Mouse (Mus musculus): ENCODE results near the gene 5730522E02Rik. TPM values are rescaled to one million over a fixed set of nuclear protein-coding genes. Genes with fewer than 3 reads are reported as not detected.

The 5730522E02Rik gene
- polyA plus RNA-seq, 1 experiment from 2014 or later: 14.6 TPM

- Histone ChIP-seq H3K9ac (ENCODE audit: low read length) (no peak overlapping the region), H3K36me3 (ENCODE audit: control insufficient read depth, insufficient read depth, low read length) (no peaks in the 10 kb centered on the region), H3K27ac (ENCODE audit: low read depth, low read length) (no peak overlapping the region), H3K9me3 (replicated peaks; ENCODE audit: control insufficient read depth, low read length) (no peaks in the 10 kb centered on the region), H3K4me3 (ENCODE audit: low read depth, low read length) (no peak overlapping the region), H3K4me2 (ENCODE audit: low read length) (no peak overlapping the region), H3K27me3 (replicated peaks; ENCODE audit: control insufficient read depth, insufficient read depth, low read length) (no peaks in the 10 kb centered on the region), H3K4me1 (ENCODE audit: control insufficient read depth, insufficient read depth, low read length) (no peaks in the 10 kb centered on the region)
- ATAC-seq (no peak), DNase-seq (ENCODE audit: low spot score) (no peak)
- 69% methylated on average over 3 of the region's 3 CpGs for WGBS
Measured at GRCm38 (mm10) chr11:26159033-26159432, 51.5 kb downstream of the 5730522E02Rik start.

DNA sequence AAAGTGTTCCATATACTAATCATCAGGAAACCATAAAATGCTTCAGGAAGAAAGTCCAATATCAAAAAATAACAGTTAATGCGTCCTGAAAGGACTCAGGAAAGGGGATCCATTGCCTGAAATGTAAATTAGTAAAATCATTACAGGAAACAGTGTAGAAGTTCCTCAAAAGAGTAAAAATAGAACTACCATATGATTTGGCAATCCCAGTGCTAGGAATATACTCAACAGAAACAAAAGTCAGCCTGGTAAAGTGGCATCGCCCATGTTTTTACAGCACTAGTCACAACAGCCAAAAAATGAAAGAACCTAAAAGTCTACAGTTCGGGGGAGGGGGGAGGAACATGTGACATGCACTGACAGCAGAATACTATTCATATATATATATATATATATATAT is 70.5 kb downstream of the 5730522E02Rik start:
- no peak overlapping the region for H3K9ac ChIP-seq (ENCODE audit: low read length)
- H3K4me1 ChIP-seq (ENCODE audit: control insufficient read depth, insufficient read depth, low read length): no peaks in the 10 kb centered on the region

GRCm38 (mm10) chr11:26138013-26138412 is 72.5 kb downstream of the 5730522E02Rik start:
- no peak for DNase-seq (ENCODE audit: low spot score)
- ATAC-seq: no peak
- Histone ChIP-seq H3K4me2 (ENCODE audit: low read length) (no peak overlapping the region), H3K36me3 (ENCODE audit: control insufficient read depth, insufficient read depth, low read length) (no peaks in the 10 kb centered on the region), H3K9ac (ENCODE audit: low read length) (no peak overlapping the region), H3K4me1 (ENCODE audit: control insufficient read depth, insufficient read depth, low read length) (no peaks in the 10 kb centered on the region), H3K4me3 (ENCODE audit: low read depth, low read length) (no peak overlapping the region), H3K9me3 (replicated peaks; ENCODE audit: control insufficient read depth, low read length) (no peaks in the 10 kb centered on the region), H3K27ac (ENCODE audit: low read depth, low read length) (no peak overlapping the region), H3K27me3 (replicated peaks; ENCODE audit: control insufficient read depth, insufficient read depth, low read length) (no peaks in the 10 kb centered on the region)
- 83% methylated on average over 1 of the region's 1 CpGs for WGBS

More for the DNA sequence above, 70.5 kb downstream of the 5730522E02Rik start:
- ATAC-seq: no peak
- no peak overlapping the region for H3K27ac ChIP-seq (ENCODE audit: low read depth, low read length)
- H3K9me3 ChIP-seq (replicated peaks; ENCODE audit: control insufficient read depth, low read length): no peaks in the 10 kb centered on the region
- DNase-seq (ENCODE audit: low spot score): no peak
- 83% methylated on average over 3 of the region's 3 CpGs for WGBS
- no peak overlapping the region for H3K4me3 ChIP-seq (ENCODE audit: low read depth, low read length)
- H3K4me2 ChIP-seq (ENCODE audit: low read length): no peak overlapping the region
- no peaks in the 10 kb centered on the region for H3K27me3 ChIP-seq (replicated peaks; ENCODE audit: control insufficient read depth, insufficient read depth, low read length)
- no peaks in the 10 kb centered on the region for H3K36me3 ChIP-seq (ENCODE audit: control insufficient read depth, insufficient read depth, low read length)

DNA sequence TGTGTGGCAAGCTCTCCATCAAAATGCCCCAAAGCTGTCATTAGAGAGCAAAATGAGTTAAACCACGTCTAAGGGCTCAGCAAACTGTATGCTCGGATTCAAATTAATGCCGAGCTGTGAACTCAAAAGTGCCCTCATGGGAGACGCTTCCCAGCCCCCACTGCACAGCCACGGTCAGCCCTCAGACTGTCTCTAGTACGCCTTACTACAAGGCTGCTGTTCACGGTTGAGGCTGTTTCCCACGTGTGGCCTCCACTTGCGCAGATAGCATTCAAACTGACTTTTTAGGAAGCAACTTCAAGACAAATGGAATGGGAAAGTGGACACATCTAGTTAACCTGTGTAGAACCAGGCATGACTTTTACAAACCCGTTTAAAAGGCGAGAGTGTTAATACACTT is 79.7 kb downstream of the 5730522E02Rik start:
- 44% methylated on average over 11 of the region's 11 CpGs for WGBS
- no peaks in the 10 kb centered on the region for H3K9me3 ChIP-seq (replicated peaks; ENCODE audit: control insufficient read depth, low read length)
- H3K27me3 ChIP-seq (replicated peaks; ENCODE audit: control insufficient read depth, insufficient read depth, low read length): no peaks in the 10 kb centered on the region
- no peak overlapping the region for H3K4me3 ChIP-seq (ENCODE audit: low read depth, low read length)
- H3K4me2 ChIP-seq (ENCODE audit: low read length): no peak overlapping the region
- H3K4me1 ChIP-seq (ENCODE audit: control insufficient read depth, insufficient read depth, low read length): no peaks in the 10 kb centered on the region
- DNase-seq (ENCODE audit: low spot score): no peak
- no peak overlapping the region for H3K9ac ChIP-seq (ENCODE audit: low read length)
- no peak overlapping the region for H3K27ac ChIP-seq (ENCODE audit: low read depth, low read length)
- ATAC-seq: no peak
- H3K36me3 ChIP-seq (ENCODE audit: control insufficient read depth, insufficient read depth, low read length): no peaks in the 10 kb centered on the region

DNA sequence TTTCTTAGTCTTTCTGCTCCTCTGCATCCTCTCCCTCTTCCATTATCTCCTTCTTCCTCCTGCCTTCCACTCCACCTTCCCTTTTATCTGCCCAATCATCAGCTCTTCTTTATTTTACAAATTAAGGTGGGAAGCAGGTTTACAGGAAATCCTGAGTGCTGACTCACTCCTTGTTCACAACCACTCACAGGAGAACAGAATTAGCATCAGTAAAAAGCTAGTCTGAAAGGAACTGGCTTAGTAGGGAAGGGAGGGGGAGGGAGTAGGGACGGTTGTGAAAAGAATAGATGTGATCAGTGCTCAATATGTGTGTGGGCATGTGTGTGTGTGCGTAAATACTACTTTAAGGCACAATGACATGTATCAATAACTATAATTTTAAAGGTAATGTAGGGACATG is 81.5 kb downstream of the 5730522E02Rik start:
- DNase-seq (ENCODE audit: low spot score): no peak
- 40% methylated on average over 2 of the region's 2 CpGs for WGBS
- ATAC-seq: no peak

GRCm38 (mm10) chr11:26128385-26128784 is 82.2 kb downstream of the 5730522E02Rik start:
- no peaks in the 10 kb centered on the region for H3K4me1 ChIP-seq (ENCODE audit: control insufficient read depth, insufficient read depth, low read length)
- H3K4me3 ChIP-seq (ENCODE audit: low read depth, low read length): no peak overlapping the region
- no peak for DNase-seq (ENCODE audit: low spot score)
- no peak for ATAC-seq
- no peaks in the 10 kb centered on the region for H3K27me3 ChIP-seq (replicated peaks; ENCODE audit: control insufficient read depth, insufficient read depth, low read length)
- no peaks in the 10 kb centered on the region for H3K9me3 ChIP-seq (replicated peaks; ENCODE audit: control insufficient read depth, low read length)
- H3K4me2 ChIP-seq (ENCODE audit: low read length): no peak overlapping the region
- no peak overlapping the region for H3K27ac ChIP-seq (ENCODE audit: low read depth, low read length)
- no peak overlapping the region for H3K9ac ChIP-seq (ENCODE audit: low read length)
- 69% methylated on average over 2 of the region's 2 CpGs for WGBS
- H3K36me3 ChIP-seq (ENCODE audit: control insufficient read depth, insufficient read depth, low read length): no peaks in the 10 kb centered on the region

More for the DNA sequence above, 81.5 kb downstream of the 5730522E02Rik start:
- Histone ChIP-seq H3K27ac (ENCODE audit: low read depth, low read length) (no peak overlapping the region), H3K4me1 (ENCODE audit: control insufficient read depth, insufficient read depth, low read length) (no peaks in the 10 kb centered on the region), H3K9ac (ENCODE audit: low read length) (no peak overlapping the region), H3K4me3 (ENCODE audit: low read depth, low read length) (no peak overlapping the region), H3K27me3 (replicated peaks; ENCODE audit: control insufficient read depth, insufficient read depth, low read length) (no peaks in the 10 kb centered on the region), H3K4me2 (ENCODE audit: low read length) (no peak overlapping the region), H3K9me3 (replicated peaks; ENCODE audit: control insufficient read depth, low read length) (no peaks in the 10 kb centered on the region), H3K36me3 (ENCODE audit: control insufficient read depth, insufficient read depth, low read length) (no peaks in the 10 kb centered on the region)

- Histone ChIP-seq H3K4me1 (ENCODE audit: control insufficient read depth, insufficient read depth, low read length) (peaks cover 2% of the 10 kb centered on the region; the same call in 1 of the 2 replicates), H3K9me3 (replicated peaks; ENCODE audit: control insufficient read depth, low read length) (no peaks in the 10 kb centered on the region), H3K27ac (ENCODE audit: low read depth, low read length) (no peak overlapping the region), H3K9ac (ENCODE audit: low read length) (no peak overlapping the region), H3K4me3 (ENCODE audit: low read depth, low read length) (no peak overlapping the region), H3K27me3 (replicated peaks; ENCODE audit: control insufficient read depth, insufficient read depth, low read length) (no peaks in the 10 kb centered on the region), H3K4me2 (ENCODE audit: low read length) (no peak overlapping the region), H3K36me3 (ENCODE audit: control insufficient read depth, insufficient read depth, low read length) (no peaks in the 10 kb centered on the region)
- DNase-seq (ENCODE audit: low spot score) (no peak), ATAC-seq (no peak)
Measured at GRCm38 (mm10) chr11:26125923-26126322, 84.6 kb downstream of the 5730522E02Rik start.

- Histone ChIP-seq H3K4me3 (ENCODE audit: low read depth, low read length) (no peak overlapping the region), H3K4me1 (ENCODE audit: control insufficient read depth, insufficient read depth, low read length) (peaks cover 6% of the 10 kb centered on the region; the same call in 1 of the 2 replicates), H3K9me3 (replicated peaks; ENCODE audit: control insufficient read depth, low read length) (no peaks in the 10 kb centered on the region), H3K36me3 (ENCODE audit: control insufficient read depth, insufficient read depth, low read length) (no peaks in the 10 kb centered on the region), H3K4me2 (ENCODE audit: low read length) (no peak overlapping the region), H3K27me3 (replicated peaks; ENCODE audit: control insufficient read depth, insufficient read depth, low read length) (no peaks in the 10 kb centered on the region), H3K27ac (ENCODE audit: low read depth, low read length) (peak overlapping the region; percentile 10; the same call in 1 of the 2 replicates), H3K9ac (ENCODE audit: low read length) (no peak overlapping the region)
- 28% methylated on average over 8 of the region's 8 CpGs for WGBS
- ATAC-seq (peak; percentile 44; the same call in 1 of the 2 replicates), DNase-seq (ENCODE audit: low spot score) (peak; percentile 40)
Measured at GRCm38 (mm10) chr11:26120781-26121557, 89.6 kb downstream of the 5730522E02Rik start.

- ATAC-seq (no peak), DNase-seq (ENCODE audit: low spot score) (no peak)
- WGBS: 29% methylated on average over 4 of the region's 4 CpGs
Measured at GRCm38 (mm10) chr11:26117651-26118050, 92.9 kb downstream of the 5730522E02Rik start.

More at GRCm38 (mm10) chr11:26117651-26118050, 92.9 kb downstream of the 5730522E02Rik start:
- Histone ChIP-seq H3K9ac (ENCODE audit: low read length) (no peak overlapping the region), H3K4me1 (ENCODE audit: control insufficient read depth, insufficient read depth, low read length) (peaks cover 6% of the 10 kb centered on the region; the same call in 1 of the 2 replicates), H3K9me3 (replicated peaks; ENCODE audit: control insufficient read depth, low read length) (no peaks in the 10 kb centered on the region), H3K4me2 (ENCODE audit: low read length) (no peak overlapping the region), H3K27ac (ENCODE audit: low read depth, low read length) (no peak overlapping the region), H3K4me3 (ENCODE audit: low read depth, low read length) (no peak overlapping the region), H3K36me3 (ENCODE audit: control insufficient read depth, insufficient read depth, low read length) (no peaks in the 10 kb centered on the region), H3K27me3 (replicated peaks; ENCODE audit: control insufficient read depth, insufficient read depth, low read length) (no peaks in the 10 kb centered on the region)

Data from forebrain, embryonic 14.5 days (tissue).